Mouse (Mus musculus) neural tube, embryonic 12.5 days (tissue): ENCODE measurements around the gene Bicc1. TPM values are rescaled to one million over a fixed set of nuclear protein-coding genes. Genes with fewer than 3 reads are reported as not detected.
"Not testable (repeated sequence)": the region's sequence is repeated elsewhere in the genome, so short reads cannot be mapped to it uniquely, and the experiment has no call there.

Experiments used
- ATAC-seq: fragments of 200-750 bp; cut with Nextera tagmentation; 2 replicates; pipeline ENCODE4 v1.8.0; 2017; ENCODE audit warnings: low read depth, mild to moderate bottlenecking, moderate TSS enrichment, moderate library complexity; ENCODE audit not compliant: low FRiP score
- H3K27ac ChIP-seq: fragments of 300-500 bp; sonication (generic); 2 replicates; pipeline ENCODE4 v1.5.1; 2016
- H3K27me3 ChIP-seq: fragments of 300-500 bp; sonication (generic); replicated peaks from 2 replicates; pipeline ENCODE4 v1.6.1; 2016; ENCODE audit warnings: mild to moderate bottlenecking
- H3K36me3 ChIP-seq: fragments of 300-500 bp; sonication (generic); 2 replicates; pipeline ENCODE4 v1.6.1; 2016; ENCODE audit warnings: mild to moderate bottlenecking
- H3K4me1 ChIP-seq: fragments of 300-500 bp; sonication (generic); 2 replicates; pipeline ENCODE4 v1.6.1; 2016
- H3K4me2 ChIP-seq: fragments of 300-500 bp; sonication (generic); replicated peaks from 2 replicates; pipeline ENCODE4 v1.6.1; 2016; ENCODE audit warnings: mild to moderate bottlenecking
- H3K4me3 ChIP-seq: fragments of 300-500 bp; sonication (generic); 2 replicates; pipeline ENCODE4 v1.5.1; 2016
- H3K9ac ChIP-seq: fragments of 300-500 bp; sonication (generic); 2 replicates; pipeline ENCODE4 v1.6.1; 2016; ENCODE audit warnings: mild to moderate bottlenecking
- H3K9me3 ChIP-seq: fragments of 300-500 bp; sonication (generic); 2 replicates; pipeline ENCODE4 v1.6.1; 2016; ENCODE audit warnings: mild to moderate bottlenecking
- WGBS: fragments of 180-500 bp; shearing (Covaris S2); methylation state at CpG from one replicate; pipeline ENCODE4 v1.1.7; 2016; 5-methylcytosine and 5-hydroxymethylcytosine counted together
- polyA plus RNA-seq: library from polyadenylated mRNA; unstranded; fragments of >200 nt; fragmentation: Nextera tagmentation; extraction: Ambion mirVana; gene quantifications from 2 replicates; pipeline ENCODE4 v1.2.1, GENCODE M21; 2016

The Bicc1 gene
- polyA plus RNA-seq, 1 experiment from 2014 or later, result 7.7 TPM

DNA sequence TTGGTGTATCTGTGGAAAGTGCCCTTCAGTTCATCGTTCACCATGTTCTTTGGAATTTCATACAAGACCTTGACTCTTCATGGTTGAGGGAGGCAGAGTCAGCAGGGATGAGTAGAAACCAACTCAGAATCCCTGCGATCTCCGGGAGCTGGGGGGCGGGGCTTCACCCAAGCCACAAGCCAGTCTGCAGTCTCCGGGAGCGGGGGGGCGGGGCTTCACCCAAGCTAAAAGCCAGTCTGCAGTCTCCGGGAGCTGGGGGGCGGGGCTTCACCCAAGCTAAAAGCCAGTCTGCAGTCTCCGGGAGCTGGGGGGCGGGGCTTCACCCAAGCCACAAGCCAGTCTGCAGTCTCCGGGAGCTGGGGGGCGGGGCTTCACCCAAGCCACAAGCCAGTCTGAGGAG is 213.4 kb downstream of the Bicc1 start:
- H3K27ac ChIP-seq, H3K9ac ChIP-seq, H3K36me3 ChIP-seq, H3K9me3 ChIP-seq, H3K4me2 ChIP-seq, H3K27me3 ChIP-seq, ATAC-seq, H3K4me3 ChIP-seq: not testable (repeated sequence)
- H3K4me1 ChIP-seq, result peaks cover 19% of the 10 kb centered on the region
- WGBS, result 94% methylated on average over 13 of the region's 13 CpGs

DNA sequence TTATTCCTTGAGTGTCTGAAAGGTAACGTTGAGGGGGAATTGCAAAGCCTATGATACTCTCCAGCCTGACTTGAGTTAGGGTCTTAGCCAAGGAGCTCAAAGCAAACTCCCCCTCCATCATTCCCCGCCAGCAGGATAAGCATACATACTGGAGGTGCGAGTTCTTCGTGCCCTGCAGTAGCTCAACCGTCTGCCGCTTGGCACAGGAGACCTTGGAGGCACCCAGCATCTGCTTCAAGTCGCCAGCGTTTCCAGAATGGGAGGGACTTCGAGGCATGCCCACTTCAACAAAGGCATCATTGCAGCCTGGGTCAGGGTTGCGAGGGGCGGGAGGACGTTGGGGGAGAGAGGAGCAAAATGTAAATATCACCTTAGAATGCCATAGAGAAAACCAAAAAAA is 214.4 kb downstream of the Bicc1 start:
- H3K9me3 ChIP-seq, result no peaks in the 10 kb centered on the region
- H3K4me2 ChIP-seq, result no peak overlapping the region
- H3K9ac ChIP-seq, result no peak overlapping the region
- ATAC-seq, result no peak
- WGBS, result 90% methylated on average over 12 of the region's 12 CpGs
- H3K4me3 ChIP-seq, result no peak overlapping the region
- no peaks in the 10 kb centered on the region for H3K27me3 ChIP-seq
- H3K27ac ChIP-seq, result no peak overlapping the region
- H3K4me1 ChIP-seq, result peaks cover 16% of the 10 kb centered on the region
- H3K36me3 ChIP-seq, result no peaks in the 10 kb centered on the region

DNA sequence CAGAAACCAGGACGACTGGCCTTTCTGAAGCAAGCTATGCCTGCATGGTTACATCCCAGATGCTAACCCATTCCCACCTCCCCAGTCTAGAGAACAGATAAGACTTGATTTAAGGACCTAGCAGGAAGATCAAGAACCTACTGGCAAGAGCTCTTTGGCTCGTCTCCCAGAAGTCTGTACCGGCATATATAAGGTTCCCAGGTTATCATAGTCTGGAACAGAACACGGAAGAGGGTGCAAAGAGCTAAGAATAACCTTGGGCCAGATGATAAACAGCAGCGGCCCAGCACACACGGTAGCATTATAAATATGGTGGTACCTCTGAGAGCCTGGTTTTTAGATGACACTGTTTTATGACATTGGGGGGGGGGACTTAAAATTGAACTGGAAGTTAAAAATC is 217.9 kb downstream of the Bicc1 start:
- WGBS, result 90% methylated on average over 6 of the region's 6 CpGs
- no peak for ATAC-seq
- H3K27ac ChIP-seq, result no peak overlapping the region

DNA sequence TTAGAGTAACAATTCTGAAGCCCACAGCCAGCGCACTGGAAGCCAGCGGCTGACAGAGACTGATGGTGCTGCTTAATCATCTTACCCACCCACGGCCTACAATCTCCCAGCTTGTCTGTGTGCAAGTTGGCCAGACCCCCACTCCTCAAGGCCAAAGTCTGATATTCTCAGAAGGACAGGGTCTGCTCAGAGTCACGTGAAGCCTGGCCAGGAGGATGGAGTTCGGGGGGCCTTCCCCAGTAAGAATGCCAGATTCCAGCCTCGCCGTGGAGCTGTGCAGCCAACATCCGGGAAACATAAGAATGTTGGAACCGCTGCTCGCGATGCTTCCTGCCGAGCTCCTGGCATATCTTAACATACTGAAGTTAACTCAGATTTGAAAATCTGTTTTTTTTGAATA is 219.7 kb downstream of the Bicc1 start:
- Histone ChIP-seq H3K27me3 (no peaks in the 10 kb centered on the region), H3K27ac (no peak overlapping the region), H3K9me3 (peaks cover 8% of the 10 kb centered on the region; the same call in 1 of the 2 replicates), H3K4me3 (no peak overlapping the region), H3K4me1 (no peaks in the 10 kb centered on the region), H3K4me2 (no peak overlapping the region), H3K36me3 (peaks cover 4% of the 10 kb centered on the region; the same call in 1 of the 2 replicates), H3K9ac (no peak overlapping the region)
- WGBS, result 58% methylated on average over 12 of the region's 12 CpGs
- no peak for ATAC-seq

More for the DNA sequence above, 217.9 kb downstream of the Bicc1 start:
- peaks cover 1% of the 10 kb centered on the region; the same call in 1 of the 2 replicates for H3K36me3 ChIP-seq
- no peak overlapping the region for H3K4me3 ChIP-seq
- no peak overlapping the region for H3K9ac ChIP-seq
- H3K4me1 ChIP-seq, result no peaks in the 10 kb centered on the region
- H3K4me2 ChIP-seq, result no peak overlapping the region
- H3K27me3 ChIP-seq, result no peaks in the 10 kb centered on the region
- no peaks in the 10 kb centered on the region; the same call in 1 of the 2 replicates for H3K9me3 ChIP-seq

DNA sequence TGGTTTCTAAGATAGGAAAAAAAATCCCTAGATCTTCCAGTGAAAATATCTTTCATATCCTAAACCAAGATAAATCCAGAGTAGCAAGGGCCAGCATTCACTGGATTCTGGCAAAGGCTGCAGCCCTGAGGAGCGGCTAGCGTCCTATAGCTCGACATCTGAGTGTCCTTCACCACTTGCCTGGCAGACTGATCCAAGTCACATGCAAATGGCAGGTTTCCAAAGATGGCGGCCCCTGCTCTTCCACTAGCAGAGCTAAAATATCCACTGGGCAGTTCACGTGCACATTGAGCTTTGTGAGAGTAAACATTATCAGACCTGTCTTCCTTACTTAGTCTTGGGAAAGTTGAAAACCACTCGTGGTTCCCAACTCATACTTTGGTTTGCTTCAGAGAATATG is 222.1 kb downstream of the Bicc1 start:
- peaks cover 8% of the 10 kb centered on the region; the same call in 1 of the 2 replicates for H3K9me3 ChIP-seq
- 94% methylated on average over 6 of the region's 6 CpGs for WGBS
- H3K4me3 ChIP-seq, result no peak overlapping the region

DNA sequence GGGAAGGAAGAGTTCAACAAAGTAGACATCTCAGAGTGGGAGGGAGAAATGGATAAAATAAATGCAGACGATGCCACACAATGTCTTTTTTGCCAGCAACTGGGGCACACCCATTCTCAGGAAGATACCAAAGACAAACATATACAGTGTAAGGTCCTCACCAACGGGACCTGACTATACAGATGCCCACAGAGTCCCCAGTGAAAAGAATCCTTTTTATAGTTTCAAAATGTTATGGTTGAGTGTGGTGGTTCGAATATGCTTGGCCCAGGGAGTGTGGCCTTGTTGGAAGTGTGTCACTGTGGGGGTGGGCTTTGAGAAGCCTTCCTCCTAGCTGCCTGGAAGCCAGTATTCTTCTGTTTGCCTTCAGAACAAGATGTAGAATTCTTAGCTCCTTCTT is 223.5 kb downstream of the Bicc1 start:
- Histone ChIP-seq H3K4me3 (no peak overlapping the region), H3K4me2 (no peak overlapping the region), H3K4me1 (no peaks in the 10 kb centered on the region), H3K36me3 (peaks cover 4% of the 10 kb centered on the region; the same call in 1 of the 2 replicates), H3K27me3 (no peaks in the 10 kb centered on the region), H3K9ac (no peak overlapping the region), H3K27ac (no peak overlapping the region), H3K9me3 (peaks cover 8% of the 10 kb centered on the region; the same call in 1 of the 2 replicates)
- no peak for ATAC-seq
- 93% methylated on average over 3 of the region's 3 CpGs for whole genome bisulfite sequencing

More for the DNA sequence above, 222.1 kb downstream of the Bicc1 start:
- peaks cover 4% of the 10 kb centered on the region; the same call in 1 of the 2 replicates for H3K36me3 ChIP-seq
- no peak overlapping the region for H3K9ac ChIP-seq
- ATAC-seq, result no peak
- H3K4me2 ChIP-seq, result no peak overlapping the region
- no peaks in the 10 kb centered on the region for H3K4me1 ChIP-seq
- no peak overlapping the region for H3K27ac ChIP-seq
- H3K27me3 ChIP-seq, result no peaks in the 10 kb centered on the region

DNA sequence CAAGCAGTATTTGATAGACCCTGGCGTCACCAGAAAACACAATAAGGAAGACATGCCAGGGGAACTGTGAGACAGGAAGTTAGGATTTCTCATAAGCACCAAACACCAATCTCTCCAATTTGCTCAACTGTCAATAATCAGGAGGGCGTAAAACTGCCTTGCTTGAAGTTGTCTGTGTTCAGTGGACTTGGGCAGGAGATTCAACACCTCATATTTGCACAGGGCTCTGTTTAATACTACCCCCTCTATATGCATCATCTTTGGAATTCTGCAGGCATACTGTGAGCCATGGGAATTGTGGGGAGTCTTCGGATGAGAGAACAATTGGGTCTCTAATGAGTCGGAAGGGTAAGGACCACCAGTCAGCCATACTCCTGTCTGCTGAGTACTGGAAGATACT is 233.4 kb downstream of the Bicc1 start:
- Histone ChIP-seq H3K9me3 (no peaks in the 10 kb centered on the region), H3K4me3 (no peak overlapping the region), H3K9ac (no peak overlapping the region), H3K4me2 (no peak overlapping the region), H3K27ac (no peak overlapping the region), H3K4me1 (no peaks in the 10 kb centered on the region), H3K27me3 (no peaks in the 10 kb centered on the region), H3K36me3 (peaks cover 12% of the 10 kb centered on the region)
- WGBS, result 92% methylated on average over 4 of the region's 4 CpGs
- no peak for ATAC-seq

DNA sequence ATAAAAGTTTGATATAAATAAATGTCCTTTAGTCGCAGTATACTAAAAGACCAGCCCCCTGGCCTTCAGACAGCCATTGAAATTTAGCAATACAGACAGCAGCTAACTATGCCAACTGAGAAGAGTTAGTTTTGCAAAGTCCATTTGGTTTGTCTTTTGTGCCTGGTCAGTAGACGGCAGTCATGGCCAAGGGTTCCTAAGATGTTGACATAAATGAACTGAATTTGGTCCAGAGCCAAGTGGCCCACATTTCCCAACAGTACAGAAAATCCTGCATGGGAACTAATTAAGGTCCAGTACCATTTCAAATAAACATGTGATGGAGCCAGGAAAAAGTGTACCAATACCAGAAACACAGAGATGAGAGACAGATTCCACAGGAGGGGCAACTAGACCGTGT is 235.2 kb downstream of the Bicc1 start:
- no peak for ATAC-seq
- WGBS, result 86% methylated on average over 3 of the region's 3 CpGs

DNA sequence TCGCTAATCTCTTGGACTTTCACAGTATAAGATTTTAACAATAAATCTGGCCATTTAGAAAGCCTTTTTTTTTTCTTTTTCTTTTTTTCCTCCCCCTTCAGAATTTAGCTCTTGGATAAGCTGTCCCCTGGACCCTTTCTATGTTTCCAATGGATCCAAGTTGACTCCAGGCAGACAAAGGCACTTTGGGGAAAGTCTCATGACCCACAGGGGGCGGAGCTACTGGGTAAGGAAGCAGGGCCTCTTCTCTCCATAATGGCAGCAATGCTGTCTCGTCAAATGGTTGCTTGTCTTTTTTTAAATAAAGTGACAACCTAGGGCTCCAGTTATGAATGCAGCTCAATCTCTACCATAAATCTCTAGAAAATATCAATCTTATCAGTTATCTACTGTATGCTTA is 235.6 kb downstream of the Bicc1 start:
- no peak overlapping the region for H3K27ac ChIP-seq
- no peaks in the 10 kb centered on the region for H3K4me1 ChIP-seq
- ATAC-seq, result no peak
- no peak overlapping the region for H3K4me3 ChIP-seq
- H3K27me3 ChIP-seq, result no peaks in the 10 kb centered on the region
- H3K36me3 ChIP-seq, result no peaks in the 10 kb centered on the region
- 93% methylated on average over 3 of the region's 3 CpGs for WGBS
- H3K9me3 ChIP-seq, result no peaks in the 10 kb centered on the region
- H3K4me2 ChIP-seq, result no peak overlapping the region
- no peak overlapping the region for H3K9ac ChIP-seq

More for the DNA sequence above, 235.2 kb downstream of the Bicc1 start:
- Histone ChIP-seq H3K4me2 (no peak overlapping the region), H3K9me3 (no peaks in the 10 kb centered on the region), H3K27ac (no peak overlapping the region), H3K27me3 (no peaks in the 10 kb centered on the region), H3K9ac (no peak overlapping the region), H3K4me3 (no peak overlapping the region), H3K36me3 (no peaks in the 10 kb centered on the region), H3K4me1 (no peaks in the 10 kb centered on the region)

DNA sequence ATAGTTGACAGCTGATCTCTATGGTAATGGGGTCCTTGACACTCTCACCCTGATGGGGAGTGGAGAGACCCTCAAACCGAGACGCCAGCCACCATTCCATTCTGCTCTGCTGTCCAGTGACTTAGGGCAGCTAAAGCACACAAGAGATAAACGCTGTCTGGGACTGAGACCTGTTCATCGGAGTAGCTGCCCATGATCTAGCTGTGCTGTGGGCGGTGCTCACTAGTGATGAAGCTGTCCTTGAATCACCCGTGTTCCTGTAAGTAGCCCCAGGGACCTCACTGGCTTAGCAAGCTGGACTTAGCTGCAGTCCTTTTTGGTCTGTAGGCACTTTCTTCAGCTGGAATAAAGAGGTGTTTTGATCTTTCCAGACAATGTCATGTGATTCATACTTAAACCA is 238.0 kb downstream of the Bicc1 start:
- Histone ChIP-seq H3K4me3 (no peak overlapping the region), H3K4me1 (no peaks in the 10 kb centered on the region), H3K27ac (no peak overlapping the region), H3K4me2 (no peak overlapping the region), H3K27me3 (no peaks in the 10 kb centered on the region), H3K9ac (no peak overlapping the region), H3K36me3 (no peaks in the 10 kb centered on the region; the same call in 1 of the 2 replicates), H3K9me3 (no peaks in the 10 kb centered on the region)
- 92% methylated on average over 6 of the region's 6 CpGs for WGBS
- no peak for ATAC-seq

DNA sequence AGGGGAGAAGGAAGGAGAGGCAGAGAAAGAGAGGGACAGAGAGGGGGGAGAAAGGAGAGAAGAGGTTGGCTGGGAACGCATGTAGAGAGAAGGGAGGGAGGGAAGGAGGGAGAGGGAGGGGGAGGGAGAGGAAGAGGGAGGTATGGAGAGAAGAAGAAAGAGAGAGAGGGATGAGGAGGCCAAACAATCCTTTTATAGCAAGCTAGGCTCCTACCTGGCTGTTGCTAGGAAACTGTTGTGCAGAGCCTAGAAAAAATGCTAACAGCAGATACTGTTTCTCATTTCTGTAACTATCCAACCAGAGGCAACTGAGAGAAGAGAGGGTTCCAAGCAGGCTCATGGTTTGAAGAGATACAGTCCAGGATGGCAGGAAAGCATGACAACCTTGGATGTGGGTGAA is 239.6 kb downstream of the Bicc1 start:
- no peak overlapping the region for H3K9ac ChIP-seq
- H3K36me3 ChIP-seq, result no peaks in the 10 kb centered on the region; the same call in 1 of the 2 replicates
- H3K4me2 ChIP-seq, result no peak overlapping the region
- H3K4me1 ChIP-seq, result no peaks in the 10 kb centered on the region
- no peaks in the 10 kb centered on the region for H3K27me3 ChIP-seq
- no peak overlapping the region for H3K4me3 ChIP-seq
- ATAC-seq, result no peak
- H3K9me3 ChIP-seq, result no peaks in the 10 kb centered on the region
- 56% methylated on average over 1 of the region's 1 CpGs for WGBS
- no peak overlapping the region for H3K27ac ChIP-seq

DNA sequence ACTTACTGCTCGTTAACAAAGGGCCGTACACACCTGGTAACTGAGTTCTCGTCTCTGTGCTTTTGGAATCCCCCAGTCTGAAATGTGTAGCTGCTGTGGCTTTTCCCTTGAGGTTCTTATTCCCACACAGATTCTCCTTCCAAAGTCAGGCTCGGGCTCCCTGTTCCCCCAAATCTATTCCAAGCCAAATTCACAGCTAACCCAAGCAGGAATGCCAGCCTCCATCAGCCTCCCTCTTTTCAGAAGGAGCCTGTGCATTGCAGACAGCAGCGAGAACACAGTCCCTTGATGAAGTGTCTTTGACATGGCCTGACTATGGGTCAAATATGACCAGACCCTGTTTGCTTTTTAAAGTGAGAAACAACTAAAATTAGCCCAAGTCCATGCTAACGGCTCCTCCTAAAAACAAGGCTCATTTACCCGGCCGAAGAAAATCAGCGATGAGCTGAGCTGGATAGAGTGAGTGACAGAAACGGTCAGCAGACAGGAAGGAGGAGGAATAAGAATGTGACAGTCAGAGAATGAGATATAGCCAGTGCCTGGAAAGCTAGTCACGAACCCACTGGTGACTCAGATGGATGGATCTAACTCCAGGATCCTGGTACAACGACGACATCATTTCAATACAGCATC is 240.4 kb downstream of the Bicc1 start:
- no peak for ATAC-seq
- no peak overlapping the region for H3K27ac ChIP-seq
- H3K9me3 ChIP-seq, result no peaks in the 10 kb centered on the region
- no peak overlapping the region for H3K4me2 ChIP-seq
- no peaks in the 10 kb centered on the region; the same call in 1 of the 2 replicates for H3K36me3 ChIP-seq
- 84% methylated on average over 13 of the region's 13 CpGs for WGBS
- H3K9ac ChIP-seq, result no peak overlapping the region
- no peaks in the 10 kb centered on the region for H3K27me3 ChIP-seq
- H3K4me3 ChIP-seq, result no peak overlapping the region
- no peaks in the 10 kb centered on the region for H3K4me1 ChIP-seq

DNA sequence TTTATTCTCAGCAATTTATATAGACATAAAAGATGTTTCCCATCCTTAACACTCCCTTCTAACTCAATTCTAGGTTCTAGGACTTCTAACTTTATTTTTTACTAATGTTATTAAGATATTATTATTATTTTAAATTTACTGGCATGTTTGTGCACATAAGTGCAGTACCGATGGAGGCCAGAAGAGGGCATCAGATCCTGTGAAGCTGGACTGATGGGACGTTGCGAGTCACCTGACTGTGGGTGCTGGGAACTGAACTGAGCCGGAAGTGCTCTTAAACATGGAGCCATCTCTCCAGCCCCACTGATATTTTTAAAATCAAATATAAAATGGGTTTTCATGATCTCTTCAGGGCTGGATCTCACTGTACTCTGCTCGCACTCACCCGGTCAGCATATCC is 242.8 kb downstream of the Bicc1 start:
- H3K9ac ChIP-seq, result no peak overlapping the region
- H3K4me3 ChIP-seq, result no peak overlapping the region
- H3K27me3 ChIP-seq, result no peaks in the 10 kb centered on the region
- H3K27ac ChIP-seq, result no peak overlapping the region
- no peaks in the 10 kb centered on the region for H3K9me3 ChIP-seq
- H3K36me3 ChIP-seq, result no peaks in the 10 kb centered on the region; the same call in 1 of the 2 replicates
- WGBS, result 89% methylated on average over 6 of the region's 6 CpGs
- no peak overlapping the region for H3K4me2 ChIP-seq
- no peaks in the 10 kb centered on the region for H3K4me1 ChIP-seq
- no peak for ATAC-seq
